Mouse (Mus musculus) kidney, adult 8-10 months (tissue): ENCODE measurements around the gene Fam84a.

Experiments used
- DNase-seq, 2 experiments: peaks; one replicate each; pipeline ENCODE4 v3.0.0; 2022

The Fam84a gene

GRCm38 (mm10) chr12:14151921-14152320 lies at the start of gene Fam84a:
Fam84a (minus strand) TSS chr12:14152054.
- DNase-seq: peak; percentile 91 to 92

- no peak for DNase-seq
Measured at GRCm38 (mm10) chr12:14195479-14195878, 43.6 kb upstream of the Fam84a start.

GRCm38 (mm10) chr12:14186689-14187195 lies 34.9 kb upstream of the Fam84a start:
- no peak for DNase-seq

GRCm38 (mm10) chr12:14165713-14166112 lies 13.9 kb upstream of the Fam84a start:
- no peak for DNase-seq

- no peak for DNase-seq
Measured at GRCm38 (mm10) chr12:14164936-14165335, 13.1 kb upstream of the Fam84a start.

- peak; percentile 61 to 64 for DNase-seq
Measured at GRCm38 (mm10) chr12:14152426-14152825, 572 bp upstream of the Fam84a start.

GRCm38 (mm10) chr12:14150936-14151631 lies 770 bp downstream of the Fam84a start:
- DNase-seq: peak; percentile 9 to 15

GRCm38 (mm10) chr12:14150568-14150909 lies 1.3 kb downstream of the Fam84a start:
- peak; percentile 4 to 7 for DNase-seq

GRCm38 (mm10) chr12:14149843-14150567 lies 1.8 kb downstream of the Fam84a start:
- DNase-seq: peak; percentile 73 to 82

GRCm38 (mm10) chr12:14149022-14149842 lies 2.6 kb downstream of the Fam84a start:
- peak in 1 of 2 experiments; percentile 2 for DNase-seq

- DNase-seq: no peak
Measured at GRCm38 (mm10) chr12:14137046-14137445, 14.8 kb downstream of the Fam84a start.

GRCm38 (mm10) chr12:14114730-14115129 lies 37.1 kb downstream of the Fam84a start:
- DNase-seq: no peak

- DNase-seq: no peak
Measured at GRCm38 (mm10) chr12:14096944-14097343, 54.9 kb downstream of the Fam84a start.
